Mouse (Mus musculus) T-helper 2 cell (primary cell): ENCODE measurements around the gene Stox2.
"Not testable (repeated sequence)": the region's sequence is repeated elsewhere in the genome, so short reads cannot be mapped to it uniquely, and the experiment has no call there.

Source experiments
- in situ Hi-C: fragments of 300-600 bp; cut with MboI, MseI; formaldehyde crosslinking; loops from one replicate; pipeline ENCODE4 v1.15.1; 2025; ENCODE audit warnings: high pct_unique_total_duplicates

Stox2 gene

DNA sequence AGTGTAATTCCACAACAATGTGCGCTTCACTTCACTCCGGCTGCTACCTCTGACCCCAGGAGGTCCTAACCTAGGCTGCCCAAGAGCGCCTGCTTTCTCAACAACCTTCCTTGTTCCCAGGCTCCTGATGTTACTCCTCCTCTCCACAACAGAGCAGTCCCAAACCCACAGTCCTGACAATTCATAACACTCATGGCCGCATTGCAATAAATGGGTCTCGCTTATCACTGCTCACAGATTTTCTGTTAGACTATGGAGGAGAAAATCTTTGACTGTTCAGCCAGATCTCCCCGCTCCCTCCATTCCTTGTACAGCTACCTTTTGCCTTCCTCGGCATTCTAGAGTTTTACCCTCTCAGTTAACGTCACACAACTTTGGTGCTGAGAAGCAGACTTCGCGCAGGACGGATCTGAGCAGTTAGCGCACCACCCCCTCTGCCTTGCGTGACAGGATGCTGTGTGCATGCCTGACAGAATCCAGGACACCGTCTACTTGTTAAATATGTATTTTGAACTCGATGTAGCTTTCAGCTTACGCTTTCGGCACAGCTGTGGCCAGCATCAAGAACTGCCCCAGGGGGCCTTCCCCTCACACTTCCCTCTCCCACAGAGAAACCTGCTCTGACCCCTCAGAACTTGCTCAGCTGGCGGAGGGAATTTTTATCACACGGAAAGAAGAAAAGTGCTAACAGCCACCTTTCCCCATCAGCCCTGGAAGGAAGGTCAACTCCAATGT lies at the start of gene Stox2:
Stox2 (minus strand) TSS at position 51 of the 735 bp plus-strand sequence.
- in situ Hi-C loops: no loop called here

- in situ Hi-C loops: no loop called here
These were observed 49.3 kb upstream of the Stox2 start for GRCm38 (mm10) chr8:47495428-47495827.

DNA sequence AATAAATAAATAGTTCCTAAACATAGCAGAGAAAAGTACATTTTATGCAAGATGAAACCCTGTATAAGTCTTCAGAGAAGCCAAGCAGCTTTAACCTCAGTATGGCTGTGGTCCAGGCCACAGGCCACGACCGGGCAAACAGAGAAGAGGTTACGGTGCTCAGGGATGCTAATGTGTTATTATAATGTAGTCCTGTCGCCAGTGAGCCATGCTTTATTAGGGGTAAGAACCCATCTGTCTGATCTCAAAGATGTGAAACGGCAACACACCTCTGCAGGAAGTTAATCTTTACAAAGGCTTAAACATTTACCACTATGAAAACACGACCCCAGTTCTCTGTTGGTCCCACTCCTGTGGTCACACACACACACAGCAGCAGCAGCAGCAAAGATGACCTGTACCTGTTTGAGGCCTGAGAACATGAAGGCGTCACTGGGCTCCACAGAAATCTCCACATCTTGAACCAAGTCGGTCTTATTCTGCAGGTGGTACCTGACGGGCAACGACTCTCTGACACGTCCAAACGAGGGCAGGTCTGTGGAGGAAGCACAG lies 48.5 kb upstream of the Stox2 start:
- in situ Hi-C loops: no loop called here

- in situ Hi-C loops: no loop called here
These were observed 46.9 kb upstream of the Stox2 start for GRCm38 (mm10) chr8:47493106-47493505.

DNA sequence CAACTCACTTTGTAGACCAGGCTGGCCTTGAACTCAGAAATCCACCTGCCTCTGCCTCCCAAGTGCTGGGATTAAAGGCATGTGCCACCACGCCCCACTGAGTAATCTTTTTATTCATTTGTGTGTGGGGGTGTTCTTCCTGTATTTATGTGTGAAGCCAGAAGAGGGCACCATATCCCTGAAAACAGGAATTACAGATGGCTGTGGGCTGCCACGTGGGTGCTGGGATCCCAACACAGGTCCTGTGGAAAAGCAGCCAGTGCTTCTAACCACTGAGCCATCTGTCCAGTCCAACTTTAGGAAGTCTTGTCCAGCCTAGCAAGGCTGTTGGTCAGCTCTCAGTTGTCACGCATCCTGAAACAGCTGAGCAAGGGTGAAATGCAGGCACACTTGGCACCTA lies 41.1 kb upstream of the Stox2 start:
- in situ Hi-C loops: no loop called here

DNA sequence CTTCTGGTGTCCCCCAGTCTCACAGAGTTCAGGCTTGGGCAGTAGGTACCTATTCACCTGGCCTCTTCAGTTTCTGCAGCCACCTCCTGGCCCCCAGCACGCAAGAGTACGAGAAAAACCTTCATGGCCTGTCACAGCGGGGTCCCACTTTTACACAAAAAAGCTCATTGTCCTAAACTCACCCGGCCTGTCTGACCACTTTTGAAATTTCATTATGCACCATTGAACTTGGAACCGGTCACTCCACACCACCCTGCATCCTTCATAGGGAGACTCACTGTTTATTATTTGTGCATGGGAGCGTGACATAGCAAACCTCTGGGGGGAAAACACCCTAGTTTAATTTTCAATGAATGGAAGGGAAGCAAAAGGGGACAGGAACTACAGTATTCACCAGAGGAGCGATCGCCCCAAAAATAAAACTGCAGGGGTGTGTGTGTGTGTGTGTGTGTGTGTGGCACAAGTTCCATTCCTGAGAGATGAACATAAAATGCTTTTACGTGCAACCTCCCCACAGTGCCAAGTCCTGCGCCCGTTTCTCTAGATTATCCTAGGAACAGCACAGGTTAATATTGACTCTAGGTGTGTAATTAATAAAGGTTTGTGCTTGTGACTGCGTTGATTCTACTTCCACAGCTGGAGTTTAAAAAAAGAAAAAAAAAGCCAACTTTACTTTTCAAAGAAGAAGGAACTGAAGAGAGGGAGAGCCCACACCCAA lies 36.4 kb upstream of the Stox2 start:
- in situ Hi-C loops: no loop called here

- in situ Hi-C loops: no loop called here
These were observed 33.9 kb upstream of the Stox2 start for GRCm38 (mm10) chr8:47480039-47480438.

- in situ Hi-C loops: no loop called here
These were observed 15.5 kb upstream of the Stox2 start for GRCm38 (mm10) chr8:47461650-47462049.

- in situ Hi-C loops: no loop called here
These were observed 13.1 kb upstream of the Stox2 start for GRCm38 (mm10) chr8:47459216-47459749.

- in situ Hi-C loops: no loop called here
These were observed 12.4 kb upstream of the Stox2 start for GRCm38 (mm10) chr8:47458591-47458990.

DNA sequence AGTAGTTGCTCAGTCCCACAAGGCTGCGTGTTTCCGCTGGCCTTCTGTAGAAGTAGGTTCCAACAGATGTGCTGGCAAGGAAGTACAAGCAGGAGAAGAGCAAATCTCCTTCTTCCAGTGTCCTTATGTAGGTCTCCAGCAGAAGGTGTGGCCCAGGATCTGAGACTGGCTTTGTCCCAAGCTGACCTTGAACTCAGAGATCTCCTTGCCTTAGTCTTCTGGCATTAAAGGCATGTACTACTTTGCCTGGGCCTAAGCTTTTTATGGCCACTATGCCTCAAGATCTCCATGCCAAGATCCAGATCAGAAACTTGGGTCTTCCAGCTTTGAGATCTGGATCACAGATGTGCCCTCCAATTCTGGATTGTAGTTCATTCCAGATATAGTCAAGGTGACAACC lies 3.0 kb upstream of the Stox2 start:
- in situ Hi-C loops: not testable (repeated sequence)

DNA sequence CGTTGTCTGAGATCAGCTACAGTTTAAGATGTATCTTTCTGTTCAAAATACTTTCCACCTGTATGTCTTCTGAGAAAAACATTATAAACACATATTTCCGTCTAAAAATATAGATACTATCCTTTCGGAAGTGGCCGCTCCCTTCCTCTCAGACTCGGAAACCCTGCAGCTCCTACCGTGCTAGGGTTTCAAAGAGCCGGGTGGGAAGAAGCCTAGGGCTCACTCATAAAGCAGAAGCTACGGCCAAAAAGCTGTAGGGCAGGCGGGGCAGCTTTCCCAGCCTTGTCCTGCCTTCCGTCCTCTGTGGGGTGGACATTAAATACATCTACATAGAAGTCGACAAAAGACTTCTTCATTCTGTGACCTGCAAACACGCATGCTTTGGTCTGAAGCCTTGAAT lies 6.9 kb downstream of the Stox2 start:
- in situ Hi-C loops: no loop called here

DNA sequence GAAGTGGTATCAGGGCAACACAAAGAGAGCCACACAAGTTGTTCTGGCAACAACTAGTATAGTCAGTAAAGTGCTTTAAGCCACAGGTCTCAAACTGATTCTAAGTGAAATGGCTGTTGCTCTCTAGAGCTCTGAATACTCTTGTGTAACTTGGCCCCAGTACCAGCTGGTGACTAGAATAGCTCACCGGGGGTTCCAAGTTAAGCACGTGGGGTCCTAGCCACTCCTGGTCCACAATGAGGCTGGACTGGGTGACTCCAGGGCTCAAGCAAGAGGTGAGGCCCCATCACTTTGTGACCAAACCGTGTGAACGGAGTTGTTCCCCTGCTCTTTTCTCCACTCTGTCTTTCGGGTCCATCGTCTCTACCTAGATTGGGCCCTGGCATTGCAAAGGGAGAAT lies 8.2 kb downstream of the Stox2 start:
- in situ Hi-C loops: no loop called here

GRCm38 (mm10) chr8:47435861-47436260 lies 10.3 kb downstream of the Stox2 start:
- in situ Hi-C loops: no loop called here

DNA sequence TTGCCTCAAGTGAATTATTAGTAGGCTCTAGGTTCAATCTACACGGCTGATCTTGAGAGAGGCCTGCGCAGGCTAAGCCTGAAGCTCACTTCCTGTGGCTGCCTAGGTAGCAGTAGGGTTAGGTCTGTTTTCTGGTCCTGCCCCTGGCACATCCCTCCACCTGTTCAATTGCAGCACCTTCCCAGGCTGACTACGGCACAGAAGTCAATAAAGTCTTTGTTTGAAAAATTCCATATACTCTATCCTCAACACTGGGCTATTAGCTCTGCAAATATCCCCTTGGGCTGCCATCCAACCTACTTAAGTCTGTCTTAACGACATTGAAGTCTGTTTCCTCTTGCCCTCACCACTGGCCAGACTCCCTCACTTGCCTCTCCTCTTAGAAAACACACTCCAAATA lies 10.8 kb downstream of the Stox2 start:
- in situ Hi-C loops: no loop called here

DNA sequence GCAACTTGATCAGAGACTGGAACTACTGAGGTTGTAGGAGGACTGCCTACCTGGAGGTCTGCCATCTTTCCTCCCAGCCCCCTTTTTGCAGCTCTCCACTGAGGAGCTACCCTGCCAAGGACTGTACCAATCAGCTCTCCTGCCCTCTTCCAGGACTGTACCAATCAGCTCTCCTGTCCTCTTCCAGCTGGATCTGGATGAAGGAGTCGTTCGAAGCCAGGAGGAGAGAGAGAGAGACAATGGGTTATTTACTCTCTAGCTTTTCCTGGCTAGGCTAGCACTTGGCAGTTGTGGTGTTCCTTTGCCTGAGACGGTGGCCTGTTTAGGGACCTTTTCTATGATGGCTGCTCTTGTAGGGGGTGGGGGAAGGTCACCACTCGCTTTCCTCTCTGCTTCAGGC lies 14.9 kb downstream of the Stox2 start:
- in situ Hi-C loops: no loop called here

GRCm38 (mm10) chr8:47414258-47414525 lies 32.0 kb downstream of the Stox2 start:
- in situ Hi-C loops: not testable (repeated sequence)

DNA sequence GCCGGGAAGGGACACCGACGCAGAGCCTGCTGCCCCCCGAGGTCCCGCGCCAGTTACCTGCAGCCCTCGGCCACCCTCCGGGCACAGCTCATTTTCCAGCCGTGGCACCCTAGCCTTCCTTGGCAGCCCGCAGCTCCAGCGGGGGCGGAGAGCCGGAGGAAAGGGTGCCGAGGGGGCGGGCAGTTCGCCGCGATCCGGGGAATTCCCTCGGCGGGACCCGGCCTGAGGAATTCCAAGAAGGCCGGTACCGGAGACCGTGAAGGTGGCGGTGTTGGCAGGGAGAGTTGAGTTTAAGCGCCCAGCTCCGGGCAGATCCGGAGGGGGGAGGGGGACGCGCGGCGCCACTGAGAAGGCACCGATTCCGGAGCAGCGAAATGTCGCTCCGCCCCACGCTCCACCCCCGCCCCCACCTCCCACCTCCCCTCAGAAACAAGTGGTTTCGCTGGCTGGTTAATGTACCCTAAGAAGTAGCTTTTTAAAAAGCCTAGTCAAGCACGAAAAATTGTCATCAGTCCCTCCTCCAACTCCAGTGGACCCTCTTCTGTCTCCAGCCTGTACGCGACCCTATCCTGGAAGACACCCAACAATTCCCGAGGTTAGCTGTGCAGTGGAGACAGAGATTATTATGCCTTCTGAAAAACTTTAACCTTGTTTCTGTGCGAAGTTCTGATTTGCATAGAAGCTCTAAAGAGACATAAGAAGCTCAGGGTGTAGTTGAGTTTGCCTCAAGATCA lies 32.5 kb downstream of the Stox2 start:
- in situ Hi-C loops: no loop called here

DNA sequence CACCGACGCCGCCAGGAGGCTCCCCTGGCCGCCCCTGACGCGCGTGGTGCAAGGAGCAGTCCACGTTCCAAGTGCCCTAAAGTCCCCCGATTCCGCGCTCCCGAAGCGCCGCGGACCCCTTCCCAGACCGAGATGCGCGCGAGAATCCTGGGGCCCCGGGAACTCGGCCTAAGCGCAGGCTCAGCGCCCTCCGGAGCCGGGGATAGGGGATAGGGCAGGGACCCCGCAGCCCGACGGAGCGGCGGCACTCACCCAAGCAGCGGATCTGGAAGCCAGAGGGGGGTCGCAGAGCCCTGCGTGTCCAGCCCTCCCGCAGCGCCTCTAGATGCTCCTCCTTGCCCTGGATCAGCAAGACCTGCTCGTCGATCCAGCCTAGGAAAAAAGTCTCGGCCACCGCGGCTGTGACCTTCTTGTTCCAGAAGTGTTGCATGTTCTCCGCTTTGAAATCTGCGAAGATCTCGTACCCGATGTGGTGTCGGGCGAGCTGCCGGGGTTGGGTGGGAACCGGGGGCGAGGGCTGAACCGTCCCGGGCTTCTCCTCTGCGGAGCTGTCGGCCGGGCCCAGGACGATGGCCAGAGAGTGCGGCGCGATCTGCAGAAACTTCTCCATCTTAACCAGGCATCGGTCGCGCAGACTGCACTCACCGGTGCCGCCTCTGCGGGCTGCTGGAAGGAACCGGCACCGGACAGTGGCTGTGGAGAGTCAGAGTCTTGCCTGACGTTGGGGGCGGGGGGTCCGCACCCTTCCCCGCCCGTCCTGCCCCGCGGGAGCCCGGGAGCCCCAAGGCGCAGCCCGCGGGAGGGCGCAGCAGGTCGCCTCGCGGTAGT lies 33.3 kb downstream of the Stox2 start:
- in situ Hi-C loops: no loop called here

GRCm38 (mm10) chr8:47411994-47412695 lies 34.0 kb downstream of the Stox2 start:
- in situ Hi-C loops: no loop called here

DNA sequence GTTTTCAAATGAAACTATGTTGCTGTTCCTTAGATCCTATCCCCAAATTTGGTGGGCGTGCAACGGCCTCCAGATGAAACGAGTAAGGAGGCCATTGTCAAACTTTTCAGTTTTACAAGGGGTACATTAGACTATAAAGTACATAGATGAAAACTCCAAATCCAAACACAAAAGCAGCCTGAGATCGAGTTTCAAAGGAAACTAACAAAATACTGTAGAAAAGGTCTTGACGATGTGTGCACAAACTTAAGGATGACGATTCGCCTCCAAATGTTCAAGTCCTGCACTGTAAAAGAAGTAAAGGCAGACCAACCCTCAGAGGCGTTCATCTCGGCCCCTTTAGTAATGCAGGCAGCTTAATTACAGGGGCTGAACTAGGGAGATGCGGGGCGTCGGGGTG lies 34.8 kb downstream of the Stox2 start:
- in situ Hi-C loops: no loop called here
